Mouse (Mus musculus): ENCODE measurements at regions not wholly inside any gene's neighbourhood (a gene's known extent, or its start where the extent isn't known, plus 50 kb on each side); places are given as distances from the start of the nearest gene placed in this dataset.
"Not testable (repeated sequence)": the region's sequence is repeated elsewhere in the genome, so short reads cannot be mapped to it uniquely, and the experiment has no call there.

DNA sequence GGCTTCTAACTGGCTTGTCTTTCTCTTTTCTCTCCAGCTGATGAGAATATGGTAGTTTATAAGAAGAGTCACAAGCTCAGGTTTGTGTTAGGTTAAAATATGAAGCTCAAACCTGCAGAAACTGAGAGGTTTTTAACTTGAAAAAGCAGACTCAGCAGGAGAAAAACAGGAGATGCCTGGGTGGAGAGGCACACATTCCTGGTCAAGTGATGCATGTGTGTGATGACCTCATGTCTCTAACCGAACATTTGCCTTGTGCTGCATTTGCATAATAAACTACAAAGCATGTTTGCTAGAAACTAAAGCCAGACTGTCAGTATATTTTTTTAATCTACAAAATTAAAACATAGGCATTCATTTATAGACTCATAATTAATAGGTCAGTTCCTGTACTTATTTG is 182.2 kb upstream of the Ctso start:
- DNase-seq = no peak

DNA sequence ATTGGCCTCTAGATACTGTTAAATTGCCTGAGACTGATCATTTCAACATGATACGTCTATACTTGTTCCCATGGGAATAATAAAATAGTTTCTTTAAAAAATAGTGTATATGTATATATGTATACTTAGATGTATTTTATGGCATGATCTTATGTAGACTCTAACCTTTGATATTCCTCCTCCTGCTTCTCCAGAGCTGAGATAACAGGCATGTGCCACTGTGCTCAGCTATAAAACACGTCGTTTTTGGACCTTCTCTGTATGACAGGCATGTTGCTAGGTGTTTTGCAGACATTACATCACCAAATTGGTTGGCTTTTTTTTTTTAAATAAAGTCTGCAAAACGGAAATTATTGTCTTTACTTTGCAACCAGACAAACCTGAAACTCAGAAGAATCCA is 179.4 kb upstream of the Ctso start:
- no peak for DNase-seq

DNA sequence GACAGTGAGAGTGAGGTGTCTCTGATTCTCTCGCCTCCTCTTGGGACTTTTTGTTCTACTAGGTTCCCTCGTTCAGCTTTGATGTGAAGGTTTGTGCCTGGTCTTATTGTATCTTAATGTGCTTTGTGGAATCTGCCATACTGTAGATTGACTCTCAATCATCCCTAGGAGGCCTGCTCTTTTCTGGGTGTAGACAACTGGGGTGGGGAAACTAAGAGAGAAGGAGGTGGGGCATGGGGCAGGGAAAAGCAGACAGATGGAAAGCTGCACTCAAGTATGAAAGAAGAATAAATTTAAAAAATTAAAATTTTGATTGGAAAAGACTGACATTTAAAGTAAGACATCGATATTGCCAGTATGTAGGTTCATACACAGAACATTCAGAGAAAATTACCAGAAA is 172.0 kb upstream of the Ctso start:
- no peak for DNase-seq

DNA sequence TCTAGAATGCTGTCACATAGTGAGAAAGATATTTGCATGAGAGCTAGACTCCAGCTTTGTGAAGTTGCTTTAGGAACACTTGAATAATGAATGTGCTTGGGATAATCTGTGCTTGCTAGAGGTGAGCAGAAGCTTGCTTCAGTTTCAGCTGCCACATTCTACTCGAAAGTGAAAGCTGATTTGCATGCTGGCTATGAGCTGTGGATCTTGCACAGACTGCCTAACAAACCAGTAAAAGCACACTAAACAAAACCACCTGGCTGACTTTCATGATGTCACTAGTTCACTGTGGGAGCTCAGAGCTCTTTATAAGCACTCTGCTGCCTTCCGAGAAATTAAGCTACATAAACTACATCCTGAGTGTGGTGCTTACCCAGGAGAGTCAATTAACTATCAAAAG is 171.5 kb upstream of the Ctso start:
- no peak for DNase-seq

DNA sequence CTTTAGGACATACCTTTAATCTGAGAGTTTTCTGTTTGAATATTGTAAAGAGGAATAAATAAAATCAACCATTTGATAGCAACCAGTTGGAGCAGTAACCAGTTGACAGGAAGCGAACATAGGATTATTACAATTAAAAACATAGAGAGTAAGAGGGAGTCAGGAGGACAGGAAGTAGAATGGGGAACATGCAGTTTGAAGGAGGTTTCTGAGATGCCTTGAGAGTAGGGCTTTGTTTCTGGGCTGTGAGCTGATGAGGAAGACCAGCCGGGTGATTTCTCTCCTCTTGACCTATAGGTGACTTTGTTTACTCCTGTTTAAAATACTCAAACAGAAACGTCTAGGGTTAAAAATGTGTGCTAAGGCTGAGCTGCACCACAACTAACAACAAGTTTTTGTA is 160.6 kb upstream of the Ctso start:
- DNase-seq = no peak

DNA sequence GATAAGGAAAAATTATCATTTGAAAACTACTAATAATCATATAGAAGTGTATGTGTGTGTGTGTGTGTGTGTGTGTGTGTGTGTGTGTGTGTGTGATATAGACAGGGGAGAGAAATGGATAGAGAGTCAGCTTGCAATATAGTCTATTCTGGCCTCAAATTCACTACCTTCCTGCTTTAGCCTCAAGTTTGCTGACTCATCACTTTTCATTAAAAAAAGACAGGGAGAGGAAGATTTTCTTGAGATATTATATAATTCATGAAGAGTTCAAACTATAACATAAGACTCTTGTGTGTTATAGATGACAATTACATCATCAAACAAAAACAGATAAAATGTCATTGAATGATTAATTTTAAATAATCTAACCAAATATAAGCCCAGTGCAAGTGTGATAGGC is 159.4 kb upstream of the Ctso start:
- DNase-seq = no peak

DNA sequence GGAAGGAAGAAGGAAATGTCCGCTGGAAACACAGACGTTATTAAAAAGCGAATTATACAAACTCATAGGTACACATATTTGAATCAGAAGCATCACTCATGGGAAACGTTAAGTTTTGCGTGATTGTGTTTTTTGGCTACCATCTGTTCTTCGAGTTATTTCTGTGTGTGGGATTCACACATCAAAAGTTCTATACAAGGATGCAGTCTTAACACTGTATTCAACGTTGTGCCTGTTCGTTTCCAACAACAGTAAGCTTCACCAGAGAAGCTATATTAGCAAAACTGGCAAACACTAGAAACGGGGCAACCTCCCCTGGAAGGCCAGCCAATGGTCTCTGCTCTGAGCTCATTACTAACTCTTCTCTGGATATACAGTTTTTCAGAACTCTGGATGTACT is 150.3 kb upstream of the Ctso start:
- DNase-seq = no peak

DNA sequence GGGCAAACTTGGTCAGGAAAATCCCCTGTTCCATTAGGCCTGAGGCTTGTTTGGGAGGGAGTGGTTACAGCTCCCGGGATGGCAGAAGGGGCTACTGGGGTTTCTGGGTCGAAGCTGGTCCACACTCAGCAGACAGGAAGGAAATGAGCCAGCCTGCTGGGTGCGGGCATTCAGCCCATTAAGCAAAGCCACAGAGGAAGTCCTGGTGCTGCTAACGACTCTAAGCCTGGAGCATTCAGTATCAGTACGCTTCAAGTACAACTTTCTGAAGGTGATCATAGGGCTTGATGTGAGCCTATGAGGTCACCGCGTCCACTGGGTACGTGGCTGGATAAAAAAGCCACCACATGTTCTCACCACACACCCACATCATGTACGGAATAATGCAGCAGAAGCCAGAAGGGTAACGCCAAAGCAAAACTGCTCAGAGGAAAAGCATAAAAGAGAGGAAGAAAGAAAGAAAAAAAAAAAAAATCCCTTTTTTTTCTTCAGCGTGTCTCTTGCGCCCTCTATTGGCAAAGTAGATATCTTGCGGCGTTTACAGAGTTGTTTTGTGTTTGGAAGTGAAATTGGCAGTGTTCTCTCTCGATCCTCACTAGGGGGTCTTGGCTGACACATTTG is 149.4 kb upstream of the Ctso start:
- no peak for DNase-seq

DNA sequence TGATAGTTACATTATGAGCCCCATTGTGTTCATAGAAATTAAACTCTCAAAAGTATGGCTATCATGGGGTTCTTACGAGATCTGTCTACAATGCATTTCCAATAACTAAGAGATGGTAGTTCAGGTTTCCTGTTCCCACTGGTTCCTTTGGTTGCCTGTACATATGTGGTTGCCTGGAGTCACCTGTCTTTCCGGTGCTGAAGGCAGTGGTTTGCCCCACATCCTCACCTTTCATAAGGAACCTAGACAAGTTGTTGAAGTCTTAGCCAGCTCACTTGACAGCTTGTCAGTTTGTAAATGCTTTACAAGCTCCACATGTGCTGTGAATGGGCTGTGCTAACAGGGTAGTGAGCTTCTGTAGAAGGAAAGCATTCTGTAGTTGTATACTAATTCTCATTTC is 143.5 kb upstream of the Ctso start:
- DNase-seq = no peak

DNA sequence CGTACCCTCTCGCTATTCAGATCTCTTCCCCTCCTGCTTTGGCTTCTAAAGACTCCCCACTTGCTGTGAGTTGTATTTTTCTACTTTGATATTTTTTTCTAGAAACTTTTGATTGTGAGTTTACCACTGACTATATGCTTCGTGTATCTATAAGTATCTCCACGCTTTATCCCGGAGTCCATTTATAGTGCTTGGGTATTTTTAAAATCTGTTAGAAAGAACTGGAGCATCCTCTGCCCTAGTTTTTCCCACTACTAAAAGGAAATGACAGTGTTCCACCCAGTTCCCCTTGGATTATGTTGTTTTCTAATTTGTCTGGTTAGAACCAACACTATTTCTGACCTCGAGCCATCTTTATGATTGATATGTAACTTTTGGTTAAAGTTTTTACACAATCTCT is 142.7 kb upstream of the Ctso start:
- DNase-seq = no peak

DNA sequence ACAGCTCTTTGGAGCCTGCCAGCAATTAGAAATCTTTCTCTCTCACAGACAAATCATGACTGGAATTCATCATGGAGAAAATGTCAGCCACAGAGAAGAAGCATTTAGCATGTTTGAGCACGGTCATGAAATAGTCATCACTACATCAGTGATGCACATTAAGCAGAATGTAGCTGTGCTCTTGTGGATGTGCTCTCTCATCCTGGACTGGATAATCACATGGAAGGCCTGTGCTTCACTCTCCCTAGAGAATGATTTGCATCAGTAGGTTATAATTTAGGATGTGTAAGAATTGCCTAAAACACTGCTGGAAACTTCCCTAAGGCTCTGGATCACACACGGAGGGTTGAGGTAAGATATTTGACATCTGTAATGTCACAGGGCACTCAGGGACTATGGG is 130.3 kb upstream of the Ctso start:
- no peak for DNase-seq

DNA sequence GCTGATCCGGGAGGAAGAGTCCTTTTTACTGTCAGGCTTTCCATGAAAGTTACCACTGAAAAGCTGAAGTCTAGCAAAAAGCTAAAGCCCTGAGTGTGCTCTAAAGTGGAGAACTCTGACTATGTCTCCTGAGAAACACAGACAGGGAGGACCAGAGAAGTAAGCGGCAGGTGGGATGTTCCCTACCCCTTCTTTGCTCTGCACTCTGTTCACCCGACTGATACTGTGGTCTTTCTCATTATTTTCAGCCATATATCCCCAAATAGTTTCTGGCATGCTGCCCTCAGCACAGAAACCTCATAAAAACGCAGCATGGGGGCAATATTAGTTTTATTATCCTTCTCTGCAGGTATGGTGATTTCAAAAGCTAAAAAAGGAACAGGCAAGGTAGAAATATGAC is 126.7 kb upstream of the Ctso start:
- DNase-seq = no peak

DNA sequence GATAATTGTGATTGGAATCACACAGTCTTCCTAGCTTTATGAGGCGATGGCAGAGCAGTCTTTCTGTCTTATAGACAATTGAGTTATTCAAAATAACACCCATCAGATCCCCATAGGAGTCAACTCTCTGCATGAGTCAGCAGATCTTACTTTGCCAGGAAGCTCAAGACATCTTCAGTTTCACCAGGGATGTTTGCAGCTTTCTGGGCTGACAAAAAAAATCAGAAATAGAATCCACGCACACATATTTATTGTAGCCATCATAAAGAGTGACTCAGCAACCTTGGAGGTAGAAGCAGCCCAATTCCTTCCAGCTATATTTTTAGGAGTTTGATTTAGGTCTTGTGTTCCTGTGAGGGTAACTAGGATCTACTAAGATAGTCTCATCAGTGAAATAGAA is 122.8 kb upstream of the Ctso start:
- no peak for DNase-seq

DNA sequence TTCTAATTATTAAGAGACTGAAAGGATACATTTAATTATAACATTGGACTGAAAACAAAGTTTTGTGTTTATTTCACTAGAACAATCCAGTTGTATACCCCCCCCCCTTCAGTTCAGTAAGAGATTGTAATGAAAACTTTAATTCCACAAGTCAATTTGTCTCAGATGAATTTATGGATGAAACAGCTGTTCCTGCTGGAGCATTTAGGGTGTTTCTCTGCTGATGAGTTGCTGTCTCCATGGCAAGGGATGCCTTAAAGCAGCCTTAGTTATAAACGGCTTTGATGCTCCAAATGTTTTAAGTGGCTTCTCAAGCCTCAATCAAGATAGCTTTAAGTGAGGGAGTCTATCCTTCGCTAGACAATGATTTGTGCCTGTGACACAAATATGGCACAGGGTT is 112.1 kb upstream of the Ctso start:
- no peak for DNase-seq

DNA sequence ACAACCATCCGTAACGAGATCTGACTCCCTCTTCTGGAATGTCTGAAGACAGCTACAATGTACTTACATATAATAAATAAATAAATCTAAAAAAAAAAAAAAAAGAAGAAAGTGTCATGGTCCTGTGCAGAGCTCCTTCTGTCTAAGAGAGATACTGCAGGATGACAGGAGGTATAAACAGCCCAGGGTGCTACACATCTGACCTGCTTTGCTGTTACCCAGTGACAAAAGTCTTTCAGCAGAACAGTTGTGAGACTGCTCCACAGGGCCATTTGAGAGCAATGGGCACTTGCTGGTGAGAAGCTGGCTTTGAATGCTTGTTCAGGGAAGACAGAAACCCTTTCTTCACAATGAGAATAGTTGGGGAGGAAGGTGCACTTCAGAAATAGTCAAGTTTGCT is 102.9 kb upstream of the Ctso start:
- DNase-seq = no peak

DNA sequence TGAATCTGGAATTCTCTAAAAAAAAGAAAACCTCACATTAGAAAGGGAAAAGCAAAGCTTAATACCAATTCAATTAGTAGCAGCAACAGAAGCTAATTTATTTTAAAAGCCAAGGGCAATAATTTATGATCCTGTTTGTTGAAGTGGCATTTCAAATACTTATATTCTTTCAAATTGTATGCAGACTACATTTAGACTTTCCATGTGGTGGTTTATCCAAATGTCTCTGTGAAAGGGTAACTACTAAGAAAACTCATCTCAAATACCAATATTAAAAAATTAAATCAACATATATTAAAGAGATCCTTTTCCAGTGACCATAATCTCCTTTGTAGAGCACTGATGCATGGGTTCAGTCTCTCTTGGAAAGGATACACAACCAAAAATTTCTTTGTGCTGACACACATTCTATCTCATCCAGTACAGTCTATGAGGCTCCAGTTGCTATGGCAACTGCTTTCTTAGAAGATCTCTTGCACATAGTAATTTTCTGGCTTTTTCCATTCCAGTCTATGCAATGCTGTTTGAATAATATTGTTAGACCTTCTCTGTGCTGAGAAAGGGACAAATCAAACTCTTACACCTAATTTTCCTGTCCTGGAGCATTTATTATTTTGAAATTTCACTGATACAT is 102.3 kb upstream of the Ctso start:
- DNase-seq = no peak

DNA sequence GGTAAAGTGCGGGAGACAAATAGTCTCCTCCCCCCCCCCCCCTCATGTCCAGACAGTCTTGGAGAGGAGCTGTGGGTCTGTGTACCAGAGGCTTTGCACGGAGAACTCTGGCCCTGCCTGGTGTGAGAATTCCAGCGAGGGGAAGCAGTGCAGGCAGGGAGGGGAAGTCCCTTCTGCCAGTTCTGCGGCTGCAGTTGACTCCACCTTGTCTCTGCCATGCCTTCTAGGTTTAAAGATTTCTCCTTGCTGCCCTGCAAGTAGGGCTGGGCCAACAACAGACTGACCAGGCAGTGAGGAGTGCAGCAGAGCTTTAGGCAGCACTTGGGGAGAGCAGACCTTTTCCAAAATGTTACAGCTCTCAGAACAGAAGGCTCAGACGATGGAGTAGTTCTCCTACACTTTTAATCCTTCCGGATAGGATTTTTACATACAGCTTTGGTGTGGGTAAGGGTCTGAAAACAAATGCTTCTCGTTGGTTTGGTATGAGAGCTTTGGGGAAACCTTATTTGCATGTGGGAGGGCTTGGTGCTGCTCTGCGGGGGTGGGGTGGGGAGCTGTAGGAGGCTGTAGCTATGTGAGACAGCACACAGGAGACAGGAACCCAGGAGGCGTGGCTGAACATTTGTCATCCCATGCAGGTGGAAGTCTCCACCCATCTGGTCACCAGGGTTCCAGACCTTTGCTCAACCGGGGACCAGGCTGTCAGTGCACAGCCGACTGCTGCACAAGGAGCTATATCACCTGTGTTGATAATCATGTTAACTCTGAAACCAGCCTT is 96.8 kb upstream of the Ctso start:
- DNase-seq = no peak

DNA sequence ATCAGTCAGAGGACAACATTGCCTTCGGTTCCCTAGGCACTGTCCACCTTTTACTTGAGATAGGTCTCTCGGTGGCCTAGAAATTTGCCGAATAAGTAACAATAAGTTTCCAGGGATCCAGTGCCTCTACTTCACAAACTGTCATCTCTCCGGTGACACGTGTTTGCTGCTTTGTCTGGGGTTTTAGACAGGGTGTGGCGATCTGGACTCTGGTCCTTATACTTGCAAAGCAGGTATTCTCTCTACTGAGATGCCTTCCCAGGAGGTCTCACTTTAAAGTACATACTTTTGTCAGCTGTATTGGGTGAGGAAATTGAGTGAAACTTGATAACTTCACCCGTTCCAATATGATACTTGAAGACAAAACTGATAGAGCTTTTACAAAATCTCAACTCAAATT is 95.9 kb upstream of the Ctso start:
- no peak for DNase-seq

DNA sequence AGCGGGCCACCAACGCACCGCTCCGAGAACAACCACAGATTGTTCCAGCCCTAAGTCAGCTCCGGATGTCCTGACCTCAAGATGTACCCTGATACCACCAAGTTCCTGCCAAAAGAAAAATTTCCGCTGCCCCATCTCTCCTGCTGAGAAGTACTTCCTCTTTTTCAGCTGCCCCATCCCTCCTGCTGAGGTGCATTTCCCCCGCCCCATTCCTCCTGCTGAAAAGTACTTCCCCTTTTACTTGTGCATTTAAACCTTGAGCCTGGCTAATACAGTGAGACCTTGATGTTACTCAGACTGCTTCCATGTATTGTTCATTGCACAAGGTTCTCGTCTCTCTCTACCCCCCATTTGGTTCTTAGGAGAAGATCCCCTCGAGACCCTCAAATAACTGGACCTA is 94.3 kb upstream of the Ctso start:
- DNase-seq = not testable (repeated sequence)

DNA sequence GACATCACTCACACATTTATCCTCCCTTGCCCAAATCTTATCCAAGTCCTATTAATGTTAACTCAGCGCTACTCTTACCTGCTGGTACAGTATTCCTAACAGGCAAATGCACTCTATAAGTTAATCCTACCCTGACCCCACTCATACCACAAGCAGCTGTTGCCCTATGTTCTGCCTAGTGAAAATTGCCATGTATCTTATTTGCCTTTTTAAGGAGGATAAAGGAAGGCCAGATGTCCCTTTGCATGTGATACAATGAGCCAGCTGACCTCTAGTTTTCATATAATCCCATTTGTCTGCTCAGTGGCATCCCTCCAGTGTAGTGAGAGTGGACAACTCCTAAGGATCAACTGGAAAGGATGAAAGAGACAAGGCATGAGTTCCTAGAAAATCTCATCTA is 67.9 kb upstream of the Ctso start:
- no peak for DNase-seq
